Mouse (Mus musculus) left cerebral cortex, adult 9 months (tissue): ENCODE results near the gene Slc35c1.
"Not testable (repeated sequence)": the region's sequence is repeated elsewhere in the genome, so short reads cannot be mapped to it uniquely, and the experiment has no call there.

Experiments
- DNase-seq, 2 experiments: peaks; one replicate each; pipeline ENCODE4 v3.0.0; 2022; ENCODE audit warnings: low spot score in 2 of 2

Gene Slc35c1

DNA sequence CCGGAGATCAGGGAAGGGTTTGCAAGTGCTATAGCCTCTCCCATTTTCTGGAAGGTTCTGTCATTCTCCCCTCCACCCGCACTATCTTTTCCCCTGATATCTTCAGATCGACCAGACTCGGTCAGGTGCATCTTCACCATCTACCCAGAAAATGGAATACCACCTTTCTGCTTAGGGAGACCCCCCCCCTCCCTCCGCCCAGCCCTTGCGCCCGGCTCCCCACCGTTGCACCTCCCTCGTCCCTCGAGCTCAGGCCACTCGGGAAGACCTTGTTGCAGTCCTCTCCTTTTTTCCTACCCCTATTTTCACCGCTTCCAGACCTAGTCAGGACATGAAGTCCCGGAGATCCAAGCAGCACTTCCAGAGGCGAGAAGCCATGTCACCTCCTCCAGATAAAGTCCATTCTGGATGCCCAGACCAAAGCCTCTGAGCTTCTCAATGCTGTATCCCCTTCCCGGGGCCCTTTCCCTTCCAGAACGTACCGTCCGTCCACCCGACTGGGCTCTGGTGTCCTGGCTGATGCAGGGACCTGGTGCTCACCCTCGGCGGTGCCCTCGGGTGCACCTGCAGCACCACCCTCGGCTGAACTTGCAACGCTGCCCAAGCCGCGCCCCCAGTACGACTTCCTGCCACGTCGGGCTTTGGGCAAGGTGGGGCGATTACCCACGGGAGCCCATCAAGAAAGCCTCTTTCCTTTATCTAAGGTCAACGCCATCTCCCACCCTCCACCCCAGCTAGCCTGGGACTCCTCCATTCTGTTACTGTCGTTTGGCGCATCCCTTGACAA is at the start of gene Slc35c1:
TSS of gene Slc35c1 (minus strand) at position 618 of the 787 bp plus-strand sequence.
- DNase-seq: no peak

DNA sequence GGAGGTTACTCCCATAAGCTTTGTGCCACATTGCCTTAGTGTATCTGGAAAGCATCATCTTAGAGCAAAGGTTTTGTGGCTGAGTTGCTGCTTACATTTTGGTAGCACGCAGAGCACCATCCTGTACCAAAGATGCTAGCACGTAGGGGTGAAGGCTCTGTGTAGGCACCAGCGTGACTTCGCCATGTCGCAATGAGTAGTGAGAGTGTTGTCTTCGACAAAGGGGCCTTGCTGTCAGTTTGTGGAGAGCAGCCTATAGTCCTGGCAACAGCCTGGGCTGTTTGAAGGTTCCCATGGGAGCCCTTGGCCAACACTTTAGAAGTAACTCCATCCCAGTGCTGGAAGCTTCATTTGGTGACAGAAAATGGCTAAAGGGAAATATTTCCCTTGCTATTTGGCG is 45.0 kb upstream of the Slc35c1 start:
- DNase-seq: no peak

DNA sequence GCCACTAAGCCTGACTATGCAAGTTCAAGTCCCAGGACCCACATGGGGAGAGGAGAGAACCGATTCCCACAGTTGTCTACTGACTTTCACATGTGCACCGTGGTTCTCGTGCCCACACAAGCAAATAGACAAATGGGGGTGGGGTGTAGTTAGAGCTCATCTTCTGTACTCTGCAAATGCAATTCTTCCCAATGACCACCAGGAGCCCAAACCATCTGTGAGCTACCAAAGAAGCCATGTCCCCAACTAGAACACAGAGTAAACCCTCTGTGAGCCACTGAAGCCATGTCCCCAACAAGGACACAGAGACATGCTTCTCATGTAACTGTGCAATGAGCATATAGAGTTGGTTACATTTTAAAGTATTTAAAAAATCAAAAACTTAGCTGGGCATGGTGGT is 43.1 kb upstream of the Slc35c1 start:
- DNase-seq: no peak

DNA sequence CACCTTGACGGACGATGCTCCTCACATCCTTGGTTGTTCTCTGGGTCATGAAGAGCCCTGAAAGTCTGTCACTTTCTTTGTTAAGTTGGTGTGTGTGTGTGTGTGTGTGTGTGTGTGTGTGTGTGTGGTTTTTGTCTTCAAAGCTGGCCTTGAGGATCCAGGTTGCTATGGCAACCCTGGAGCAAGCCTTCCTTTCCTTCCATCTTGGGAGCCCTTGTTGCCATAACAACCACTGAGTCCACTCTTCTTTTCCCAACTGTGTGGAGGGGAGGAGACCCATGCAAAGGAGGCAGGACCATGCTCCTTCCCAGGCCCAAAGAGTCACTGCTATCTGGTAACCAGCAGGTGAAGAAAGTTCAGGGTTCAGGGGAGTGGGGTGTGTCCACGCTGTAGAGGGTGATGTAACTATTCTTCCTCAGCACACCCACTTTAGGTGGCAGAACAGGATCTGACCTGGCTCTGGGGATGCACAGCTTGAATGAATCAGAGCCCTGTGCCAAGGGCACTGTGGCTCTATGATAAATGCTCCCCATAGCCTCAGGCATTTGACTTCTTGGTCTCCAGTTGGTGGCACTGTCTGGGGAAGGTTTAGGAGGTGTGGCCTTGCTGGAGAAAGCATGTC is 39.5 kb upstream of the Slc35c1 start:
- DNase-seq: peak; percentile 45 to 72

DNA sequence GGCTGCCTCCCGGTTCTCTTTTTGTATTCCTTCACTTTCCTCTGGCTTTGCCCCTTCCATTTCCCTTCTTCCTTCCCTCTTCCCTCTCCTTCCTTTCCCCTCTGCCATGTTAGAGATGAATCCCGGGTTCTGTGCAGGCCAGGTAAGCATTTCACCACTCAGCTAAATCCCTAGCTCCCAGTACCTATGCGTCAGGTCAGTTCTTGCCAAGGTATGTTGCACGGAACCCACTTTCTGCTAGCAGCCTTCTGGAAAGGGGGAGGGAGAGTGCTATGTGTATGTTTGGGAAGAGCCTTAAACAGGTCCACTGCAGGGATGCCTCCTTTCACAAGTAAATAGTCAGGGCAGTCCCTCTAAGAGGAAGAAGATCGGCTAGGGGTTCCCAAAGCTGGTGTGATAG is 36.8 kb upstream of the Slc35c1 start:
- no peak for DNase-seq

DNA sequence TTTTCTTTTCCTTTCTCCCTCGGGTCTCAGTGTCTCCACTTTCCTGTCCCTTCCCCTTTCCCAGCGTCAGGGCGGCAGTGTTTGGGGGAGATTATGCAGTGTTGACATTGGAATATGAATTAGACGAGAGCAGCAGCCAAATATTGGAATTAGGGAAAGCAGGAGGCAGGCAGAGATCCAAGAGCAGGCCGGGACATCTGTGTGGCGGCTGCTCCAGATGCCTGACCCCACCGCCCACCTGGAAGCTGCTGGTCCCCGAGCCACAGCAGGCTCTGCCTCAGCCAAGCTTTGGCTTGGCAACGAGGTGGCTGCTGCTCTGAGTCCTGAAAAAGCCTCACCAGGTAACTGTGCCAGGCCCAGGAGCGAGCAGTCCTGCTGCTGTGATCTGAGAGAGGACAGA is 36.3 kb upstream of the Slc35c1 start:
- no peak for DNase-seq

DNA sequence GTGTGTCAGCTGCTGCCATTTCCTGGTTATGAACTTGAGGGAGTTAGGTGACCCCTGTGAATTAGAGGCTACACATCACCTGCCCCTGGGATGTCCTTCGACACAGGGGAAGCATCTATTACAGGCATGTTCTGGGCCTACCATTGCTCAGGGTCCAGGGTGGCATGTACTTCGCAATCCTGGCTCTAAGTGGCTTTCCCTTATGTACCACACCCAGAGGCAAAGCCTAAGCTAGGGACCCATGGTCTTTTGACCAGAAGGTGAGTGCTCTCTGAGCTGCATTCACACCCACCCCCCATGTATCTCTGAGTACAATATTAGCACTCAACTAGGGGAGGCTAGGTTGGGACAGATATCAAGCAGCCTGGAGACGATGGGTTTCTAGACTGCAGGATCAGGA is 34.6 kb upstream of the Slc35c1 start:
- no peak for DNase-seq

DNA sequence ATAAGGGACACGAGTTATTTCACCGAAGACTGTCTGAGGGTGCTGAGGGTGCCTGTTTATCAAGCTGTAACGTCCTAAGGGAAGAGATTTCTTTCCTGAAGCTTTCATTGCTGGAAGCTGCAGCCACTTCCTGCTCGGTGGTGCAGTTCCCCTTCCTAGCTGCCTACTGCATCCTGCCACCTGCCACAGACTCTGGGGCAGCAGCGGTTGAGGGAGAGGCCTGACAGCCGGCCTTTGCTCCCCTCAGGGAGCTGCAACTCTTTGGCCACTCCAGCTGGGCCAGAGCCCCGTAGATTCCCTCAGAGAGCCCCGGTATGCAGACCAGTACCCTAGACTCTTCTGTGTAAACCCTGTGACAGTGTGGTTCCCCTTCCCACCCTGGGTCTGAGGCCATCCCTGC is 34.1 kb upstream of the Slc35c1 start:
- no peak for DNase-seq

DNA sequence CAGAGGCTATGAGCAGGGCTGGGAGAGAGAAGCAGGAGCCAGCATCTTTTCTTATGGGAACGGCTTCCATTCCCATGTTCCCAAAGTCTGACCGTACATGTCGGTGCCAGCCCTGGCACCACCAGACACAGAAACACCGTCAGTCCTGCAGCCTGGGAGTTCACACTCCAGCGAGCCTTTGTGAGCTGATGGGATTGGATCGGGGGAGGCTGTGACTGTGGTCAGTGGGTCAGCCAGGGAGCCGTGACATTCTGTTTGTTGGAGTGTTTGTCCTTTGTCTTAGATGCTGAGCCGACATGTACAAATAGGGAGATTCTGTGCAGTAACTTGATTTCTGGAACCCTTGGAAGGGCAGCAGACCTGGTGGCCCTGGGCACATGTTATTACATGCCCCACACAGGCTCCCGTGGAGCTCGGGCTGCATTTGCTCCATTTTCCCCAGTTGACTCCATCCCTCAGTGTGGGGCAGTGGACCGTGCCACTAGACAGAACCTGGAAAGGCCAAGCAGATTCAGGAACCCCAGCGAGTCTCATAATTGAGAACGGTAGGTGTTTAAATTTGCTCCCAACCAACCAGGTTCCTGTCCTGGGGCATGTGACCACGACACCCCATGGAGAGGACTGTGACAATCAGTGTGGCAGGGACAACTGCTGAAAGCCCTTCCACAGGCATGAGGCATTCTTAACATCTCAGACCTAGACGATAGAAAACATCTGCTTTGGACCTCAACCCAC is 33.5 kb upstream of the Slc35c1 start:
- DNase-seq: no peak

DNA sequence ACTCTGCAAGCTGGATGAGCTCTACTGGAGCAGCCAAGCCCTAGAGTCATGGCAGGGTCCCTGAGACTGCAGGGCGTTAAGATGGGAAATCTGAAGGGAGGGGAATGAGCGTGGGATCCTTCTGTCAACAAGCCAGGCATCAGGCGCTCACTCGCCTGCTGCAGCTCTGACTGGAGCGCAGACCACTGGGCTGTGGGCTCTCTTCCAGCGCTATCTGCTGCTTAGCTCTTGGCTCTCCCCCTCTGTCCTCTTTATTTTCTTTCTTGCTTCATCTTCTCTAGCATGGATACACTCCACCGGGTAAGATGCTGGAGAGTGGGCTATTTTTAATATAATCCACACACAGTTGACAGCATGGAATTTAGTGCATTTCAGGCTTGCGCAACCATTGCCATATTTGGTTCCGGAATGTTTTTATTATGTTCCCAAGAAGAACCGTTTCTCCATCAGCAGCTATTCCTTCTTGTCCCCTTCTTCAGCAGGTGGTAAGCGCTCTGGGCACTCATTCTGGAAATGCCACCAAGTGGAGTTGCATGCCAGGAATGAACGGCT is 31.7 kb upstream of the Slc35c1 start:
- peak in 1 of 2 experiments; percentile 52 for DNase-seq

DNA sequence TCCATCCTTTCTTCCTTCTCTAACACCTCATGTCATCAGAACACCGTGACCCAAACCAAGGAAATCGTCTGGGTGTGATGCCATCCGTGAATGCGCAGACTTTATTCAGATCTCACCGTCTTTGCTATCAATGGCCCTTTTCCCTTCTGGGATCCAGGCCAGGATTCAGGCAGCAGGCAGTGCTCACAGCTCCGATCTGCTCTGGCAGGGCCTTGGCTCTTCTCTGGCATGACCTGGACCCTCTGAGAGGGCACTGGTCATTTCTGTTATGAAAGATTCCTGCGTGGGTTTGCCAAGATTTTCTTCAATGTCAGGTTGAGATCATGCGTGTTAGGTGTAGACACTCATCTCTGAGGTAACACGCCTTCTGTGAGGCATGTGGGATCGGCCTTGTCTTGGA is 30.2 kb upstream of the Slc35c1 start:
- no peak for DNase-seq

DNA sequence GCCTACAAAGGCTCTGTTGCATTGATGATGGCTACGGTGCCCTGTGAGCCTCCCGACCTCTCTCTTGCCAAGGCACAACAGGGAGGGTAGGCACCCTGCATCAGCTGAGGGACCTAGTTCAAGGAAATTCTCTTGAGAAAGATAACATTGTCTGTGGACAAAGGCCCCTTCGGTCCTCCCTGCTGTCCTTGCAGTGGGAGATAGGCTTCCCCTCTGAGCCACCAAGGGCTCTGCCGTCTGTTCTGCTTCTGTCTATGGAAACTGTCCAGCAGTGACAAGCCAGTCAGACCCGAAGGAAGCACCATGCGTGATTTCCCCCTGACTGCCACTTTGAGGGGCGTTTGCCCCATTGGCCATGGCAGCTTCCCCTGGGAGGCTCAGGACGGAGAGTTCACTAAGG is 27.5 kb upstream of the Slc35c1 start:
- no peak for DNase-seq

DNA sequence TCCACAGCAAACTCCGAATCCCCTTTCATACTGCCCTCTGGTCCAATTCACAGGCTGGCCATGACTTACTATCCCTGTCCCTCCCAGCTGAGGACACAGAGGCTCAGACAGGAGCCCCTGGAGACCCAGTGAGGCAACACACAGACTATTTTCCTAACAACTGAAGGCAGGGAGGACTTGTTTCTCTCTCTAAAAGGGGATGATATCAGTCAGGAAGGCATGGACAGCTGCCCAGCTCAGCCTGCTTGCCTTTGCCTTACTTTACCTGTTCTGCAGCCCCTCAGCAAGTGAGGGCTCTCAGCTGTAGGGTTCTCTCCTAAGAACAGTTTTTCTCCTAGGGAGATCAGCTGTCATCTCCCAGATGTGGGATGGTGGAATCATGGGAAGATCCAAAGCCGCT is 26.6 kb upstream of the Slc35c1 start:
- DNase-seq: no peak

DNA sequence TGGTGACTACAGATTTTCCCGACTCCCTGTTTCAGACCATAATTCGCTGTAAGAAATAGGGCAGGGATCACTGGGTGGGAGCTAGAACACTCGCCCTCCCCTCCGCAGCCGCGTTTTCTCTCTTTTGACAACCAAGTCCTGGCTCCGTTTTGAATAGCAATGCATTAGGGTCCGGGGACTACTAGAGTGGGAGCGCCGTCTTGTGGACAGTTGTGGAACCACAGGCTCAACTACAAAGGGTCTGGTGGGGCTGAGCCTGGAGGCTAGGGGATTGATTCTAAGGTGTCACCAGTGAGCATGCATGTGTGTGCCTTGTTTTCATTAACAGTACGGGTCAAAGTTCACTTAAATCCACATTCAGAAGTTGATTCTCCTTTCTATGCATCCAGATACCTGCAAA is 26.1 kb upstream of the Slc35c1 start:
- DNase-seq: peak in 1 of 2 experiments; percentile 87

DNA sequence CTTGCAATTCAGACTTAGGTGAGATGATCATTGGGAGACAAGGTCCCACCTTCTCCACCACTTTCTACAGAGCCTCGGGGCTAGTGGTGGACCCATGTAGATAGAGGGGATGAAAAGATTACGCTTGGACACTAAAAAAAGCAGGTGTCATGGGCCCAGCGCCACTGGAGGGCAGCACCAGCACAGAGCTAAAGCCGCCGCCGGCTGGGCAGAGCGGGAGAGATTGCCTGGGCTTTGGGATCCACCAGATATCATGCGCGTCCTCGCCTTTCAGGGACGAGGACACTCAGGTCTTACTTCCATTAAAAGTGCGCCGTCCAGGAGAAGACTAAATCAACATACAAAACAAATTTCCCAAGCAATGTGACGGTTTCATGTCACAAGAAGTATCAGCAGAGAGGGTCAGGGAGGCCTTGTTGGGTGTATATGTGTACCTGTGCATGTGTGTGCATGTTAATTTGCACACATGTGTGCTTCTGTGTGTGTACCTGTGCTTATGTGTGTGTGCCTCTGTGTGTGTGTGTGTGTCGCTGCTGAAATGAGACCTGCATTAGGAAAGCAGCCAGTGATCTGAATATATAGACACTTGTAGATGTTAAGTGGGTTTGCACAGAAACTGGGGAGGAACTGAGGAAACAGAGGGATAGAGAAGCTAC is 25.4 kb upstream of the Slc35c1 start:
- peak in 1 of 2 experiments; percentile 82 for DNase-seq

DNA sequence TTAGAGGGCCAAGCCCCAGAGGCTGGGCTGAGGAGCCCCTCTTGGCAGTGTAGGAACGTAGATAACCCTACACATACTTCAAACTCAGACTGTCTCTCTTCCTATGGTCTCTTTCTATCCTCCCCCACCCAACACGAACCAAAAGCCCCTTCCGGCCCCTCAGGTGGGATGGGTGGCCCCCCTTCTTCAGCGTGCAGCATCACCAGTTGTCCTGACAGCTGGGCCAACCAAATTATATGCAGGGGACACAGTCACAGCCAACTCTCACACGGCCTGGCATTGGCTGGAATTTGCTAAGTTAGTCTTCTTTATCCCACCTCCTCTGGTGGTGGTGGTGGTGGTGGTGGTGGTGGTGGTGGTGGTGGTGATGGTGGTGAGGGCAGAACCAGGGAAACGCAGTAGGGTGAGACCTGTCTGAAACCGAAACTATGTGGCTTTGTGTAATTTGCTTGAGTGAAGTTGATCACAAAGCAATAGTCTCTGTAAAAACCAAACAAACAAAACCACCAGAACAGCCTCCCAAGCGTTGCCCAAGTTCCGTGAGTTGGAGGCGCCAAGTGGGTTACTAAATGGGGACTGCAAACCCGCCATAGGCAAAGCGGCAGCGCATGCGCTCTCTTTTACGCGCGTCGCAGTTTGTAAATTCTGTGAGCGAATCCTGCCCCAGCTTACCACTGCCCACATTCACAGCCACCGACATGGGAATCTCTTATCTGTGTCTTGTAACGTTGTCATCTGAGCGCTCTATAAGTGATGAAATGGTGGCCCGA is 24.1 kb upstream of the Slc35c1 start:
- DNase-seq: peak in 1 of 2 experiments; percentile 42

DNA sequence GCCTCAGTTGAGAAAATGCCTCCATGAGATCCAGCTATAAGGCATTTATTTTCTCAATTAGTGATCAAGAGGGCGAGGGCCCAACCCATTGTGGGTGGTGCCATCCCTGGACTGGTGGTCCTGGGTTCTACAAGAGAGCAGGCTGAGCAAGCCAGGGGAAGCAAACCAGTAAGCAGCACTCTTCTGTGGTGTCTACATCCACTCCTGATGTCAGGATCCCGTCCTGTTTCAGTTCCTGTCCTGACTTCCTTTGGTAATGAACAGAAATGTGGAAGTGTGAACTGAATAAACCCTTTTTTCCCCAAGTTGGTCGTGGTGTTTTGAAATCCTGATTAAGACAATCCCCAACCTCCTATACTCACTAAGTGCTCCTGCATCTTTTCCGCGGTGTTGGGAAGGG is 23.2 kb upstream of the Slc35c1 start:
- DNase-seq: no peak

DNA sequence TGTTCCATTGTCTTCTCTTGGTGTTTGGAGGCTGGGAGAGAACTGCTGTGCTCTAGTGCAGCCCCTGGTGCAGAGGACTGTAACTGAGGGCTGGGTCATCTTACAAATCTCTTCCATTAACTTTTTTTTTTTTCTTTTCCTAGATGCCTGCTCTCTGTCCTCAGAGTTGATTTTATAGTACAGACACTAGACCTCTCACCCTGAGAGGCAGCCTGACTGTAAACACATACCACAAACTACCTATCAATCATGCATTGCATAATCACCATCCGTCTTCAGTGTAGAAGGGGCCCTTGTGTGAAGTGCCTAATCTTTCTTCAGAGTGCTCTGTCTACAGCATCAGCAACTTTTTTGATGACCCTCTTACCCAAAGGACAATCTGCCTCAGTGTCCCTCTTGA is 22.2 kb upstream of the Slc35c1 start:
- DNase-seq: no peak

DNA sequence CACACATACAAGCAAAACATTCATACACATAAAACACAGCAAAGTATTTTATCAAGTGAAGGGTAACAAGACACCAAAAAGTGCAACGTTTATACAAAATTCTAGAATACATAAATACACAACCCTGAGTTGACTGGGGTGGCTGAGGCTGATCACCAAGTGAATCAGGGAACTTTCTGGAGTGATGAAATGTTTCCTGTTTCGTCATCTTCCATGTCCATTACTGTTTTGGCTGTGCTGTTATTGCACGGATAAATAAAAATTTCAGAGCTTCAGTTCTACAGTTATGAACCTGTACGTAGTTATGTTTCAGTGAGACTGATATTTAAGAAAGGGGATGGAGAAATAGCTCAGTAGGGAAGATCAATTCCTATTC is 18.0 kb upstream of the Slc35c1 start:
- DNase-seq: no peak

DNA sequence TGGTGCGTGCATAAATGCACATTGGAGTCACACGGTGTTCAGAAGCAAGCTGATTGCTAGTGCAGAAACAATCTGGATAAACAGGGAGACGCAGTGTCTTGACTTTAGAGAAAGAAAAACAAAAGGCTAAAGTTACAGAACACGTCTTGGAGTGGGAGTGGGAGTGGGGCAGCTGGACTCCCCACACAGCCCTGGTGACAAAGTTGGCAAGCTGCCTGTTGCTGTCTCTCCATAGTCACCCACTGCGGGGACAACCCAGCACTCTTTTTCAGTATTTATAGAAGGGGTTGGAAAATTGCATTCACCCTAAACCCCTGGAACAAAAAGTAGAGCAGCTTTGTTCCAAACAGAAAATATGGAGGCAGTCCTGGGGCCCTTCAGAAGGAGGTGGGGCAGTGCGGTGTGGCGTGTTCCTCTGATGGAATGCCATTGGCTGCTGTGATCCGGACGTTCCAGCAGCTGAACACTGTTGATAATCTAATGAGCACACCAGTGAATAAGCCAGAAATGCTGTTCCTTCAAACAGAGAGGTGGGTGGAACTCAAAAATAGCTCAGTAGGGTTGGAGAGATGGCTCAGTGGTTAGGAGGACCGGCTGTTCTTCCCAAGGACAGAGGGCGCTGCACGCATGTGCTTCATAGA is 17.5 kb upstream of the Slc35c1 start:
- DNase-seq: peak in 1 of 2 experiments; percentile 37

DNA sequence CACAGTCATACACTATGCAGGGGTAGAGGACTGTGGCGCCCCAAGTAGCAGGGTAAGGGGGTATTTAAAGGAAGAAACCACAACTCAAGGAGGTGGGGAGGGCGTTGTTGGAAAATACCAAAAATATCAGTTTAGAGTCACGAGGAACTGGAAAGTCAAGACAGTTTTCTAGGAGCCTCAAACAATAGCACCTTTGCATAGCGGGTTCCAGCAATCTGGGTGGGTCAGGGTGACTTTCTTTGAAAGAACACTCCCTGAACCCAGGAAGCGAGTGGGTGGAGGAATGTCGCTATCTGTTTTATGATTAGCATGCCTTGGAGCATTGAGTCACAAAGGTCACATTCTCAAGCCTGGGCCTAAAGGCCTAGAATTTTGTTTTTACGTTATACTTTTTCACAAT is 16.2 kb upstream of the Slc35c1 start:
- DNase-seq: not testable (repeated sequence)
